Mouse (Mus musculus) CH12.LX (cell line): ENCODE results near the gene Acot2. TPM values are rescaled to one million over a fixed set of nuclear protein-coding genes. Genes with fewer than 3 reads are reported as not detected.

Experiments
- DNase-seq: peaks from one replicate; pipeline ENCODE4 v3.0.0-alpha.2; 2013; ENCODE audit errors: extremely low read depth
- H3K27ac ChIP-seq: 2 replicates; pipeline ENCODE4 v1.5.1; 2012; ENCODE audit warnings: low read depth, mild to moderate bottlenecking, control low read depth, moderate library complexity; ENCODE audit not compliant: insufficient read depth
- H3K27me3 ChIP-seq: replicated peaks from 2 replicates; pipeline ENCODE3; 2012; ENCODE audit warnings: inconsistent platforms
- H3K36me3 ChIP-seq, 2 experiments: replicated peaks in 1 of 2; 2 replicates each; pipeline versions ENCODE3 to v1.6.1; 2012; ENCODE audit warnings: inconsistent platforms in 1 of 2, low read length in 1 of 2, mild to moderate bottlenecking in 1 of 2, mixed read lengths in 1 of 2, moderate library complexity in 1 of 2; ENCODE audit not compliant: control insufficient read depth in 1 of 2, insufficient read depth in 1 of 2
- H3K4me1 ChIP-seq, 2 experiments: 2 replicates each; pipeline ENCODE4 v1.6.1; 2012; ENCODE audit warnings: inconsistent platforms in 1 of 2, moderate library complexity in 1 of 2; ENCODE audit not compliant: insufficient read depth in 2 of 2, control insufficient read depth in 1 of 2
- H3K4me2 ChIP-seq: 2 replicates; pipeline ENCODE4 v1.6.1; 2012; ENCODE audit warnings: low read depth, mild to moderate bottlenecking, control low read depth; ENCODE audit not compliant: poor library complexity, insufficient read depth, severe bottlenecking
- H3K4me3 ChIP-seq, 3 experiments: fragments of 150-350 bp in 1 of 3; sonication (generic) in 1 of 3; replicated peaks in 1 of 3; 2 replicates each; pipeline versions ENCODE3 to v1.5.1; 2011 to 2012; ENCODE audit warnings: low read depth in 2 of 3, low read length in 2 of 3, mild to moderate bottlenecking in 2 of 3, moderate library complexity in 2 of 3, control low read depth in 1 of 3, improper control_type of control experiment in 1 of 3, inconsistent platforms in 1 of 3, mixed read lengths in 1 of 3; ENCODE audit not compliant: poor library complexity in 1 of 3
- H3K79me2 ChIP-seq: replicated peaks from 2 replicates; pipeline ENCODE4 v1.6.1; 2012; ENCODE audit warnings: mild to moderate bottlenecking, moderate library complexity; ENCODE audit not compliant: control insufficient read depth, poor library complexity, insufficient read depth, severe bottlenecking; ENCODE audit errors: extremely low read depth
- H3K9ac ChIP-seq: 2 replicates; pipeline ENCODE4 v1.6.1; 2012; ENCODE audit warnings: low read depth, mild to moderate bottlenecking, control low read depth, moderate library complexity; ENCODE audit not compliant: insufficient read depth
- H3K9me3 ChIP-seq: replicated peaks from 2 replicates; pipeline ENCODE3; 2012; ENCODE audit warnings: low read length, inconsistent platforms, mixed read lengths
- BHLHE40 ChIP-seq: IDR thresholded peaks from 2 replicates; pipeline ENCODE4 v1.6.1; 2011; ENCODE audit warnings: mild to moderate bottlenecking, low read depth, low read length, improper control_type of control experiment
- CHD1 ChIP-seq: IDR thresholded peaks from 2 replicates; pipeline ENCODE4 v1.6.1; 2012; ENCODE audit warnings: low read depth, low read length, improper control_type of control experiment, inconsistent platforms
- CHD2 ChIP-seq: IDR thresholded peaks from 2 replicates; pipeline ENCODE4 v1.6.1; 2011; ENCODE audit warnings: low read length, improper control_type of control experiment
- CTCF ChIP-seq, 2 experiments: IDR thresholded peaks in 1 of 2; conservative IDR thresholded peaks in 1 of 2; 2 replicates each; pipeline ENCODE4 v1.5.1; 2011 to 2012; ENCODE audit warnings: low read depth in 2 of 2, low read length in 2 of 2, improper control_type of control experiment in 1 of 2, inconsistent platforms in 1 of 2, mild to moderate bottlenecking in 1 of 2, moderate library complexity in 1 of 2
- E2F4 ChIP-seq: IDR thresholded peaks from 2 replicates; pipeline ENCODE4 v1.6.1; 2011; ENCODE audit warnings: low read depth, low read length, improper control_type of control experiment; ENCODE audit not compliant: insufficient replicate concordance
- ELF1 ChIP-seq: IDR thresholded peaks from 2 replicates; pipeline ENCODE4 v1.6.1; 2014; ENCODE audit warnings: low read depth, mild to moderate bottlenecking, inconsistent platforms, low read length, improper control_type of control experiment
- EP300 ChIP-seq: IDR thresholded peaks from 2 replicates; pipeline ENCODE4 v1.6.1; 2011; ENCODE audit warnings: low read length, improper control_type of control experiment
- ETS1 ChIP-seq: conservative IDR thresholded peaks from 2 replicates; pipeline ENCODE4 v1.6.1; 2012; ENCODE audit warnings: low read depth, mild to moderate bottlenecking, inconsistent platforms, low read length, improper control_type of control experiment, moderate library complexity
- GABPA ChIP-seq: IDR thresholded peaks from 2 replicates; pipeline ENCODE4 v1.6.1; 2012; ENCODE audit warnings: low read depth, low read length, improper control_type of control experiment, inconsistent platforms; ENCODE audit not compliant: insufficient replicate concordance
- HCFC1 ChIP-seq: IDR thresholded peaks from 2 replicates; pipeline ENCODE4 v1.6.1; 2012; ENCODE audit warnings: low read depth, mild to moderate bottlenecking, inconsistent platforms, low read length, improper control_type of control experiment
- IRF4 ChIP-seq: IDR thresholded peaks from 2 replicates; pipeline ENCODE4 v1.6.1; 2014; ENCODE audit warnings: low read depth, mild to moderate bottlenecking, inconsistent platforms, low read length, improper control_type of control experiment
- JUN ChIP-seq: IDR thresholded peaks from 2 replicates; pipeline ENCODE4 v1.6.1; 2011; ENCODE audit warnings: low read depth, mild to moderate bottlenecking, low read length, improper control_type of control experiment, moderate library complexity; ENCODE audit not compliant: insufficient read depth
- JUND ChIP-seq: conservative IDR thresholded peaks from 2 replicates; pipeline ENCODE4 v1.6.1; 2011; ENCODE audit warnings: low read depth, low read length, improper control_type of control experiment
- KAT2A ChIP-seq: IDR thresholded peaks from 2 replicates; pipeline ENCODE4 v1.6.1; 2012; ENCODE audit warnings: low read length, improper control_type of control experiment, inconsistent platforms; ENCODE audit not compliant: insufficient replicate concordance
- MAFK ChIP-seq: IDR thresholded peaks from 2 replicates; pipeline ENCODE4 v1.6.1; 2011; ENCODE audit warnings: low read length, improper control_type of control experiment; ENCODE audit not compliant: insufficient replicate concordance
- MAX ChIP-seq: IDR thresholded peaks from 2 replicates; pipeline ENCODE4 v1.6.1; 2011; ENCODE audit warnings: low read length, improper control_type of control experiment
- MAZ ChIP-seq: IDR thresholded peaks from 2 replicates; pipeline ENCODE4 v1.6.1; 2012; ENCODE audit warnings: low read depth, mild to moderate bottlenecking, inconsistent platforms, low read length, improper control_type of control experiment, moderate library complexity
- MEF2A ChIP-seq: IDR thresholded peaks from 2 replicates; pipeline ENCODE4 v1.6.1; 2014; ENCODE audit warnings: low read depth, mild to moderate bottlenecking, inconsistent platforms, low read length, improper control_type of control experiment, borderline replicate concordance
- MXI1 ChIP-seq: IDR thresholded peaks from 2 replicates; pipeline ENCODE4 v1.6.1; 2011; ENCODE audit warnings: mild to moderate bottlenecking, low read depth, low read length, improper control_type of control experiment
- MYC ChIP-seq: IDR thresholded peaks from 2 replicates; pipeline ENCODE4 v1.6.1; 2011; ENCODE audit warnings: low read depth, mild to moderate bottlenecking, improper control_type of control experiment, low read length
- NELFE ChIP-seq: IDR thresholded peaks from 2 replicates; pipeline ENCODE4 v1.6.1; 2011; ENCODE audit warnings: low read depth, low read length, improper control_type of control experiment
- NRF1 ChIP-seq: IDR thresholded peaks from 2 replicates; pipeline ENCODE4 v1.6.1; 2014; ENCODE audit warnings: low read depth, mild to moderate bottlenecking, inconsistent platforms, low read length, improper control_type of control experiment, moderate library complexity
- PAX5 ChIP-seq: IDR thresholded peaks from 2 replicates; pipeline ENCODE4 v1.6.1; 2012; ENCODE audit warnings: low read length, inconsistent platforms, mixed read lengths
- POLR2A ChIP-seq: IDR thresholded peaks from 2 replicates; pipeline ENCODE4 v1.6.1; 2011; ENCODE audit warnings: low read depth, mild to moderate bottlenecking, improper control_type of control experiment, low read length
- POLR2AphosphoS2 ChIP-seq: IDR thresholded peaks from 2 replicates; pipeline ENCODE4 v1.6.1; 2011; ENCODE audit warnings: low read depth, low read length, improper control_type of control experiment
- RAD21 ChIP-seq: IDR thresholded peaks from 2 replicates; pipeline ENCODE4 v1.6.1; 2011; ENCODE audit warnings: low read depth, mild to moderate bottlenecking, low read length, improper control_type of control experiment, moderate library complexity
- RCOR1 ChIP-seq: conservative IDR thresholded peaks from 2 replicates; pipeline ENCODE4 v1.6.1; 2012; ENCODE audit warnings: low read depth, mild to moderate bottlenecking, inconsistent platforms, low read length, improper control_type of control experiment
- SIN3A ChIP-seq: IDR thresholded peaks from 2 replicates; pipeline ENCODE4 v1.6.1; 2012; ENCODE audit warnings: low read length, improper control_type of control experiment, inconsistent platforms
- SMC3 ChIP-seq: IDR thresholded peaks from 2 replicates; pipeline ENCODE4 v1.6.1; 2011; ENCODE audit warnings: low read depth, low read length, improper control_type of control experiment
- TBP ChIP-seq: conservative IDR thresholded peaks from 2 replicates; pipeline ENCODE4 v1.6.1; 2011; ENCODE audit warnings: low read depth, low read length, improper control_type of control experiment
- TCF12 ChIP-seq: IDR thresholded peaks from 2 replicates; pipeline ENCODE4 v1.6.1; 2014; ENCODE audit warnings: low read depth, mild to moderate bottlenecking, inconsistent platforms, low read length, improper control_type of control experiment
- UBTF ChIP-seq: IDR thresholded peaks from 2 replicates; pipeline ENCODE4 v1.6.1; 2012; ENCODE audit warnings: low read depth, mild to moderate bottlenecking, inconsistent platforms, low read length, improper control_type of control experiment, moderate library complexity
- USF1 ChIP-seq: IDR thresholded peaks from 2 replicates; pipeline ENCODE4 v1.6.1; 2014; ENCODE audit warnings: low read depth, mild to moderate bottlenecking, inconsistent platforms, low read length, improper control_type of control experiment
- USF2 ChIP-seq: conservative IDR thresholded peaks from 2 replicates; pipeline ENCODE4 v1.6.1; 2011; ENCODE audit warnings: low read depth, low read length, improper control_type of control experiment
- ZC3H11A ChIP-seq: IDR thresholded peaks from 2 replicates; pipeline ENCODE4 v1.6.1; 2012; ENCODE audit warnings: low read depth, mild to moderate bottlenecking, inconsistent platforms, low read length, improper control_type of control experiment
- ZKSCAN1 ChIP-seq: IDR thresholded peaks from 2 replicates; pipeline ENCODE4 v1.6.1; 2012; ENCODE audit warnings: low read depth, inconsistent platforms, low read length, improper control_type of control experiment, borderline replicate concordance
- ZMIZ1 ChIP-seq: IDR thresholded peaks from 2 replicates; pipeline ENCODE4 v1.6.1; 2012; ENCODE audit warnings: low read depth, mild to moderate bottlenecking, inconsistent platforms, low read length, improper control_type of control experiment
- ZNF384 ChIP-seq: IDR thresholded peaks from 2 replicates; pipeline ENCODE4 v1.6.1; 2012; ENCODE audit warnings: low read depth, low read length, improper control_type of control experiment, inconsistent platforms
- dilution Hi-C: fragments of 300-500 bp; cut with MboI; formaldehyde crosslinking; loops from 2 replicates; pipeline ENCODE4 v1.14.3; 2020; ENCODE audit warnings: low sequenced_read_pairs; ENCODE audit not compliant: extremely low pct_unique_long_range_greater_than_20kb, extremely low pct_ligation_motif_present
- in situ Hi-C: fragments of 300-500 bp; cut with MboI; formaldehyde crosslinking; loops from 3 replicates; pipeline ENCODE4 v1.14.3; 2019; ENCODE audit warnings: low sequenced_read_pairs, low pct_ligation_motif_present, low pct_unique_long_range_greater_than_20kb, mixed read lengths
- polyA plus RNA-seq: library from polyadenylated mRNA; unstranded; fragments of >175 nt; gene quantifications from 2 replicates; pipeline ENCODE4 v1.2.1, GENCODE M21; 2012; ENCODE audit warnings: low read depth; ENCODE audit not compliant: insufficient read length
- total RNA-seq, 2 experiments: library from RNA; depleted of rRNA; stranded (reverse); fragments of 300-350 nt in 1 of 2; fragments of >200 nt in 1 of 2; gene quantifications; 2 replicates each; pipeline ENCODE4 v1.2.3; 2012 to 2014

Acot2 gene
- total and polyA plus RNA-seq, 3 experiments, result 6.6 to 13.2 (median 9.7) TPM

DNA sequence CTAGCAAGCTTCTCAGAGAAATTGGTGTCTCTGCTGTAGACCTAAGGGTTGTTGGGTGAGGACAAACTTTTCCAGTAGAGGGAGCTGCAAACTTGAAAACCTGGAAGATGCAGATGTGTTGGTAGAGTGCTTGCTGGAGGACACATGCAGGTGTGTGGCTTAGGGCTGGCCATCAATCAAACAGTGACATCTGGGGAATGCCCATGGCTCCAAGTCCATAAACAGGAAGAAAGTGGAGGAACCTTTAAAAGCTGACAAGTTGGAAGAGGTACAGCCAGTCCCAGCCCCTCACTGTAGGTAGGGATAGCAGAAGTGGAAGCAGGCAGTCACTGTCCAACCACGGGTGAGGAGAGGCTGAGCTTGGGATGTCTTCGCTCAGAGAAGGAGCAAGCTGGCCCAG, 15.5 kb upstream of the Acot2 start:
- no peaks in the 10 kb centered on the region for H3K27me3 ChIP-seq
- no peak overlapping the region for H3K27ac ChIP-seq
- no peaks in the 10 kb centered on the region for H3K79me2 ChIP-seq
- H3K36me3 ChIP-seq, result no peaks in the 10 kb centered on the region
- in situ Hi-C loops, result loop anchor here (25.0 kb wide), 2 partner anchors 90 to 290 kb away; partner anchors contain the start of genes Acot3 and Acot5
- H3K4me1 ChIP-seq, result peaks cover 3 to 8% of the 10 kb centered on the region in 2 experiments; a peak in 3 of 4 replicates
- peaks cover 9% of the 10 kb centered on the region for H3K9me3 ChIP-seq
- H3K4me2 ChIP-seq, result peak overlapping the region; percentile 42
- no peak overlapping the region for H3K9ac ChIP-seq
- no peak overlapping the region for H3K4me3 ChIP-seq
- DNase-seq, result peak; percentile 73
- 0 out of 2 replicates have a peak, but pooled peaks have one; percentile 22 for TF ChIP-seq BHLHE40
- TF ChIP-seq RCOR1, result no peak
- TF ChIP-seq RAD21, result peak; percentile 94
- no peak for TF ChIP-seq E2F4
- TF ChIP-seq IRF4, result no peak
- TF ChIP-seq MAX, result no peak
- no peak for TF ChIP-seq ZMIZ1
- no peak for TF ChIP-seq CHD2
- no peak for TF ChIP-seq KAT2A
- TF ChIP-seq NELFE, result no peak
- TF ChIP-seq SIN3A, result no peak
- TF ChIP-seq CHD1, result no peak
- peak; percentile 39; the same call in 1 of the 2 replicates for TF ChIP-seq ZC3H11A
- no peak for TF ChIP-seq MXI1
- no peak for TF ChIP-seq ZNF384
- peak; percentile 84 for TF ChIP-seq TCF12
- no peak for TF ChIP-seq USF1
- peak; percentile 45 to 92; a peak in 3 of 4 replicates for TF ChIP-seq CTCF (conservative IDR thresholded peaks at IDR 0.05 in 1 of 2, IDR thresholded peaks at IDR 0.05 in 1 of 2; ENCODE audit: low read depth in 2 of 2, low read length in 2 of 2)
- 0 out of 2 replicates have a peak, but pooled peaks have one; percentile 41 for TF ChIP-seq ELF1
- TF ChIP-seq MEF2A, result 0 out of 2 replicates have a peak, but pooled peaks have one; percentile 23
- no peak for TF ChIP-seq USF2
- no peak for TF ChIP-seq HCFC1
- no peak for TF ChIP-seq JUND
- TF ChIP-seq MAZ, result no peak
- no peak for TF ChIP-seq MAFK
- no peak for TF ChIP-seq TBP
- no peak for TF ChIP-seq JUN
- TF ChIP-seq POLR2A, result no peak
- no peak for TF ChIP-seq ETS1
- no peak for TF ChIP-seq PAX5
- TF ChIP-seq NRF1, result no peak
- TF ChIP-seq ZKSCAN1, result no peak
- TF ChIP-seq UBTF, result no peak
- TF ChIP-seq MYC, result peak; percentile 76; the same call in 1 of the 2 replicates
- TF ChIP-seq EP300, result no peak; the same call in 1 of the 2 replicates
- TF ChIP-seq GABPA, result no peak
- TF ChIP-seq SMC3, result peak; percentile 82
- TF ChIP-seq POLR2AphosphoS2, result no peak
- dilution Hi-C loops, result no loop called here
